Mouse (Mus musculus) retina, adult 2 months (tissue): ENCODE data around the gene Oser1.
A peak's percentile ranks its signal among the peaks of the same experiment; 100 is the strongest.
"Not testable (repeated sequence)": the region's sequence is repeated elsewhere in the genome, so short reads cannot be mapped to it uniquely, and the experiment has no call there.

ENCODE experiments used
- DNase-seq: peaks from one replicate; pipeline ENCODE4 v3.0.0-alpha.2; 2012; ENCODE audit warnings: low read depth, low spot score

Oser1 gene

GRCm38 (mm10) chr2:163444017-163444416, 19.5 kb upstream of the Oser1 start:
- no peak for DNase-seq

DNA sequence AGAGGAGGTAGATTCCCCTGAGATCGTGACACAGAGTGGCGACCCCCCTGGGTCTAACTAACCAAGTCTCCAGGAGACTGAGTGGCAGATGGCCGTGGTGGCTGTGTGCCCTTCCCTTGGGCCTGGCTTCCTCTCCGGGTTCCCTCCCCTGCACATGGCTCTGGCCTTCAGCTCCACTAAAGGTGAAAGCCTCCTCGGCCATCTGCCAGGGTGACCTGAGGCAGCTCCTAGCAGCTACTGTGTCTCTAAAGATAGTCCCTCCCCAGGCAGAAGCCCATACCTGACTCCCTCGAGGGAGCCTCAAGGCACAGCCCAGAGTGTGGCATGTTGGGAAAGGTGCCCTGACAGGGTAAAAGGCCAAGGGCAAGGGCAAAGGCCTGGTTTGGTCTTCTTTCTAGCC, 19.0 kb upstream of the Oser1 start:
- no peak for DNase-seq

- no peak for DNase-seq
Measured at GRCm38 (mm10) chr2:163439488-163439887, 15.0 kb upstream of the Oser1 start.

- DNase-seq, result no peak
Measured at GRCm38 (mm10) chr2:163438619-163439451, 14.3 kb upstream of the Oser1 start.

DNA sequence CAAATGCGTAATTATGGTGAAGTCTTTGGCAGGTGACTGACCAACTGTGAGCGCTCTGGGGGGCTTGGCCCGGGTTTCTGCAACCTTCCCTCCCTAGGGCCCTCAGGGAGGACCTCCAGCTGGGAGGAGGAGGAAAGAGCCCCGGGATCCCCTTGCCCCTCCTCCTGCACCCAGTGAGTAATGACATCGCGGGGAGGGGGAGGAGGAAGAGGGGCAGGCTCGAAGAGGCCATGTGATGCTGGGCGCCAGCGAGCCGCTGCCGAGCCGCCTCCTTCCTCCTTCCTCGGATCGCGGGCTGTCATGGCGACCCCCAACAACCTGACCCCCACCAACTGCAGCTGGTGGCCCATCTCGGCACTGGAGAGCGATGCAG, 13.7 kb upstream of the Oser1 start, which contains the start of gene Gdap1l1:
Gdap1l1 (plus strand) TSS at position 231 of the 373 bp plus-strand sequence.
- peak; percentile 52 for DNase-seq

DNA sequence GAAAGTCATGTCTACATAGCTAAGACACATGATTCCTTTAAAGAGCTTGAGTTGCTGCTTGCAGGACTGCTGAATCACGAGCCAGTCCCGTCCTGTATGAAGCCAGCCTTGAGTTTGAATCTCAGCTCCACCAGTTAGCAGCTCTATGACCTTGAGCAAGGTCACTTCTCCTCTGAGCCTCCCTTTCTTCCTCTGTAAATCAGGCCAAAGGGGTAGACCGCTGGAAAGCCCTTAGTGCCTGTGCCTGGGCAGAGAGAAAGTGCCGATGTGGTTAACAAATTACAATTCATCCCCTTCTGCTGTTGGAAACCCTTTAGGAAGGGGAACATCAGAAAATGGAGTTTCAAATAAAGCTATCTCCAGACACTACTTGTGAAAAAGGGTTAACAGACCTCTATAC, 13.3 kb upstream of the Oser1 start:
- no peak for DNase-seq

GRCm38 (mm10) chr2:163433971-163434370, 9.5 kb upstream of the Oser1 start:
- DNase-seq, result no peak

DNA sequence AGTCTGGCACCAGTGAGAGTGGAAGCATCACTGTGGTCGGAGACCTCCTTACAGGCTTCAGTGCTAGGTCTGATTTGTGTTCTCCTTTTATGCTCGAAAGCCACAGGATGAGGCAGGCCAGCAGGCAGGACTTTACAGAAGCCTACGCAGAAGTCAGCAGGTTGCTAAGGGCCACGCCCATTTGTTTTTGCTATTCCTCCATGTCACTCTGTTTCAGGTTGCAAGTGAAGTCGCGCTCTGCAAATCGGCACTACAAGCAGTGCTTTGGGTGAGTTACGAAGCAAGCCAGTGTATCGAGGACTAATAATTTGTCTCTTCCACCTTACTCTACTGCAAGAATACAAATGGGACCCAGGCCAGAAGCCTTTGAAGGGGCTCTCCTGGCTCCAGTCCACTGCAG, 6.8 kb upstream of the Oser1 start:
- DNase-seq, result no peak

GRCm38 (mm10) chr2:163428346-163429011, 4.0 kb upstream of the Oser1 start:
- no peak for DNase-seq

DNA sequence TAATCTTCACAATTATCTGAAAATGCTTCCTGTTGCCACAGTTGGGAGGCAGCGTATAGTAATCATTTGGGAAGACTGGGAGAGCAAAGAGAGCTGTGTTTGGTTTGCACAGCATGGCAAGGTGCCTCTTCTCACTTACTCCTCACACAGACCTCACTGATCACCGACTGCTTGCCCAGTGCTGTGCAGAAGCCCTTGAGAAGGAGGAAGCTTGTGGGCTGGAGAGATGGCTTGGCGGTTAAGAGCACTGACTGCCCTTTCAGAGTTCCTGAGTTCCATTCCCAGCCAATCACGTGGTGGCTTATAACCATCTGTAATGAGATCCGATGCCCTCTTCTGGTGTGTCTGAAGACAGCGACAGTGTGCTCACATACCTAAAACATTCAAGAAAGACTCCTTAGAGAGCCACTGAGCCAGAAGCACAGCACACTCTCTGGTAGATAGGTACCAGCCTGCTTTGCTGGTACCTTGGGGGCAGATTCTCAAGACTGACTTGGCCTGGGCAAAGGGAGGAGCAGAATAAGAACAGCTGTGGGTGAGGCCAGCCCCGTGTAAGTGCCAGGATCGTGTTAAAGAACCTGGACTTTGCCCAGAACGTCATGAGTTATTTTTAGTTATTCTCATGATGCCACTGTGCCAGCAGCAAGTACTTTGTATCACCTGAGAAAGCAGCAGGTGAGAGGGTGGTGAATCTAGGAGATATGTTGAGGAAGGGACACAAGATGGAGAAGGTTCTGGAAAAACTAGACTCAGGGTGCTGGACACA, 1.4 kb downstream of the Oser1 start:
- no peak for DNase-seq

GRCm38 (mm10) chr2:163420366-163420886, 4.1 kb downstream of the Oser1 start:
- no peak for DNase-seq

DNA sequence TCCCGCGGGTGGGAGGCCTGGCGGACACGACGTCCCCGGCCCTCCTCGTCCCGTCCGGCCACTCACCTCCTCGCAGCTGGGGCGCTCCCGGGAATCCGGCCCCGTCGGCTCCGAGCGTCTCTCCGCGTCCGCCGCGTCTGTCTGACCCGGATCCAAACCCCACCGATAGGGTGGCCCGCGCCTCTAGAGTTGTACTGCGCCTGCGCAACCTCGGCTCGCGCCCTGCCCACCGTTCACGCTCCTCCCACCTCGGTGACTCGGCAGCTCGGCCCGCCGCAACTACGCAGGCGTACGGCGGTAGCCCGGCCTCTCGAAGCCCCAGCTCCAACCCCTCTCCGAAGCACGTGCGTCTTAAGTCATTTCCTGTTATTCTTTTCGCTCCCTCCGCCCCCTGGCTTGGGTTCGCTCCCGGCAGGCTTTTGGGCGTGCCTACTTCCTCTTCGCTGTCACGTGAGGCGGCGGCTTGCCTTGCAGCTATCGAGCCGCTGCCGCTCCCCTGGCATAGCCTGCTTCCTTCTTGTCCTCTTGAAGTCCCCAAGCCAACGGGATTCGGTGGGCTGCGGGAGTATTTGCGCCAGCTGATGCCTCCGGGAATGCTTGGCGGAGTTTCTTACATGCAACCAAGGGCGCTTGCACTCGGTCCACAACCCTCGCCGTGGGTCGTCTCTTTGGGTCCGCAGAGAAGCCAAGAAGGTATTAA, 5.0 kb downstream of the Oser1 start:
- peak; percentile 95 for DNase-seq

DNA sequence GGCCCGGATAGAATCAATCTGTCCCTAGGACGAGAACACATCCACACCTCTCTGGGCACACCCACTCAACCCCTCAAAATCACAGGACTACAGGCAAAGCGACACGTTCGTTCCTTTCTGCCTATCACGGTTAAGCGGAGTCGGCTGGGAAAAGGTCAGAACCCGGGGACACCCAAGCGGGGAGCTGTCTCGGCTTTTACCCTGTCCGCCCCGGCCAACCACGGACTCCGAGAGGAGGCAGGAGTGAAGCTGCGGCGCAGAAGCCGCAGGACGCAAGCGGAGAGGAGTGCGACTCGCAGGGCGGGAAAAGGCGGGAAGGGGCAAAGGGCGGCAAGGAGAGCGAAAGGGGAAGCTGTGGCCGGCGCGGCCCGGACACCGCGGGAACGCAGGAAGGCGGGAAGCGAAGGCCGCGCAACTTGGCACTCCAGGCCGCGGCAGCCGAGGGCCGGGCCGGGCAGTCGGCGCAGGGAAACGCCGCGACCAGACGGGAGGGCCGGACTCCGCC, 5.6 kb downstream of the Oser1 start:
- no peak for DNase-seq

DNA sequence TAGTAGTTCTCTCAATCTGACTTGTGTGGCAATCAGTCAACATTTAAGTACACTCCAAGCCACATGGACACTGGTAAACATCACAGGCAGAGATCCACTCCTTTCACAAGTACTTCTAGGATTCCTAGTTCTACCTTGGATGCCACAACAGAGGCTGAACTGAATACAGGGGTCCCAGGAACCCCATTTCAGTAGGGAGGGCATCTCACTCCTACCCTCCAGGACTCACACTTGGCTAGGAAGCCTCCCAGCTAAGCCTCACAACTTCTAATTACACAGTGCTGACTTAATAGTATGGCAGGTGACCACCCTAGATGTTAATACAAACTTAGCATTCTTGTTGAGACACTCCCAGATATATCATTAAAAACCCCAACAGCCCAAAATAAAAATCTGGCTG, 6.7 kb downstream of the Oser1 start:
- no peak for DNase-seq

- no peak for DNase-seq
Measured at GRCm38 (mm10) chr2:163417026-163417425, 7.5 kb downstream of the Oser1 start.

- DNase-seq, result no peak
Measured at GRCm38 (mm10) chr2:163412846-163413590, 11.5 kb downstream of the Oser1 start.

DNA sequence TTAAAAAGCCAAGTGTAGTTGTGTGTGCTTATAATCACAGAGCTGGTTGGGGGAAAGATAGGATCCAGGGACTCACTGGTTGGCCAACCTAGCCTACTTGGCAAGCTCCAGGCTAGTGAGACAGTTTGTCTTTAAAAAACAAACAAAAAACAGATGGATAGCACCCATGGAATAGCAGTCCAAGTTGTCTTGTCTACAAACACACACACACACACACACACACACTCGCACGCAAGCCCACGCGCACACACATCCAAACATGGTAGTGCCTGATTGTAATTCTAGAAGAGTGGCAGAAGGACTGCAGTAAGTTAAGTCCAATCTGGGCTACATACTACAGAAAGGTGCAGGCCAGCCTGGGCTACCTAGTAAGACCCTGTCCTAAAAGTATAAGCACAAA, 12.1 kb downstream of the Oser1 start:
- DNase-seq, result no peak

GRCm38 (mm10) chr2:163411840-163412239, 12.7 kb downstream of the Oser1 start:
- DNase-seq, result no peak

DNA sequence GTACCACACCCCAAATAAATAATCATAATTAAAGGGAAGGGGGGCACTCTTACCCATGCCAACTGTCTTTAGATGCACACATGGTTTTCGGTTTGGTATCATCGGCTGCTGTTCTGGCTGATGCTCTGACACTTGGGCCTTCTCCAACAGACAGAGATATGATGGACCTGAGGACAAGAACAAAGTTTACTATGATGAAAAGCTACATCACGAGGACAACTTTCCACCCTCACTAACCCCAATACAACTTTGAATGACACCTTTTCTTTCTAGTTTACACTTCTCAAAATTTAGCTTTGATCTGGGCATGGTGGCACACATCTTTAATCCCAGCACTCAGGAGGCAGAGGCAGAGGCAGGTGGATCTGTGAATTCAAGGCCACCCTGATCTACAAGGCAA, 13.2 kb downstream of the Oser1 start:
- not testable (repeated sequence) for DNase-seq

- no peak for DNase-seq
Measured at GRCm38 (mm10) chr2:163410211-163410610, 14.3 kb downstream of the Oser1 start.
